Mouse (Mus musculus): ENCODE data around the gene Fam171a2.
"Not testable (repeated sequence)": the region's sequence is repeated elsewhere in the genome, so short reads cannot be mapped to it uniquely, and the experiment has no call there.

Gene Fam171a2

DNA sequence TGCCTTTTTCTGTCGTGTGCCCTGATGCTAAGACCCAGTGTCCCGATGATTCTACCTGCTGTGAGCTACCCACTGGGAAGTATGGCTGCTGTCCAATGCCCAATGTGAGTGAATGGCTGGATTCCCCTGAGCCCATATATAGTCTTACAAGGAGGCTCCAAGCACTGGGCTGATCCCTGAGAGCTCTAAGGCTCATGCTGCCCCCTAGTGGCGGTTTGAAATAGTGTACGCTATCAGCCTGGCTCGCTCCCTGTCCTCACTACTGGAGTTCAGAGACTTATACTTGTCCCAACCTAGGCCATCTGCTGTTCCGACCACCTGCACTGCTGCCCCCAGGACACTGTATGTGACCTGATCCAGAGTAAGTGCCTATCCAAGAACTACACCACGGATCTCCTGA lies 13.1 kb downstream of the Fam171a2 start:
- peak; percentile 98 for DNase-seq

GRCm38 (mm10) chr11:102433866-102434265 lies 13.6 kb downstream of the Fam171a2 start:
- DNase-seq, result peak; percentile 91

DNA sequence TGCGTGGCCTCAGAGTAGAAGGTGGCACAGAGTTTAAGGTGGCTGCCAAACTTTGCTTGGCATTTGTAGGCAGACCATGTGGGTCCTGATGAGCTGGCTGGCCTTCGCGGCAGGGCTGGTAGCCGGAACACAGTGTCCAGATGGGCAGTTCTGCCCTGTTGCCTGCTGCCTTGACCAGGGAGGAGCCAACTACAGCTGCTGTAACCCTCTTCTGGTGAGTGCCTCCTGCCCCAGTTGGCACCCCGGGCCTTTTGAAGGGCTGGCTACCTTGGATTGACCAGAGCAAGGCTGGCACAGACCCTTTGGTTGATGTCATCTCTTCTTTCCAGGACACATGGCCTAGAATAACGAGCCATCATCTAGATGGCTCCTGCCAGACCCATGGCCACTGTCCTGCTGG lies 14.6 kb downstream of the Fam171a2 start:
- peak; percentile 99 for DNase-seq

DNA sequence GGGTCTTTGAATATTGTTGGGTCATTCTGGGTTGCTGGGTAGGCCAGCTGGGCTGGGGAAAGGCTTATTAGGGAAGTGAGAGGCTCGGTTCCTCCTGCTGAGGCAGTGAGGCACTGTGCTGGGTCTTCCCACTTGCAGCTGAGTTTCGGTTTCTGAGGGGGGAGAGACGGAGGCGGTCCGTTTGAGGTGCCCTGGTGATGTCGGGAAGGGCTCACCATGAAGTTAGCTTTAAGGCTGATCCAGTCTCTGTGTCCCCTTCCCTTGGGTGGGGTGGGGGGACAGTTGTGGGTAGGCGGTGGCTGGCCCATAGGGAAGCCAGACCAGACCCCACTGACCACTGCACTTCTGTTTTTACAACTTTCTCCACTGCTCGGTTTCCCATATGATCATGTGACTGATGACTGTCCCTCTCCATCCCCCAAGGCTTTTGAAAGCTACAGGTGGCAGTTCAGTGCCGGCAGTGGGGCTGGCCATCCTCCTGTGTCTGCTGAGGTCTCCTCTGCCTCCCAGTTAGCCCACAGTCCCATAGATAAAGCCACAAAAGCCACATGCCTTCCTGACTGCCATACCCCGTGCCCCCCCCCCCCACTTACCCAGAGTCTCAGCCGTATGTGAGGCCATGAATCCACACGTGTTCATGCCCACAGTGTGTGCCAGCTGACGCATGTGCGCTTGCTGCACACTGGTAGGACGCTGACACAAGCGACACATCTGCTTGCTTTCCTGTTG lies 15.2 kb downstream of the Fam171a2 start:
- peak; percentile 98 for DNase-seq

- DNase-seq, result peak; percentile 92
These were observed 15.8 kb downstream of the Fam171a2 start for GRCm38 (mm10) chr11:102431728-102432114.

DNA sequence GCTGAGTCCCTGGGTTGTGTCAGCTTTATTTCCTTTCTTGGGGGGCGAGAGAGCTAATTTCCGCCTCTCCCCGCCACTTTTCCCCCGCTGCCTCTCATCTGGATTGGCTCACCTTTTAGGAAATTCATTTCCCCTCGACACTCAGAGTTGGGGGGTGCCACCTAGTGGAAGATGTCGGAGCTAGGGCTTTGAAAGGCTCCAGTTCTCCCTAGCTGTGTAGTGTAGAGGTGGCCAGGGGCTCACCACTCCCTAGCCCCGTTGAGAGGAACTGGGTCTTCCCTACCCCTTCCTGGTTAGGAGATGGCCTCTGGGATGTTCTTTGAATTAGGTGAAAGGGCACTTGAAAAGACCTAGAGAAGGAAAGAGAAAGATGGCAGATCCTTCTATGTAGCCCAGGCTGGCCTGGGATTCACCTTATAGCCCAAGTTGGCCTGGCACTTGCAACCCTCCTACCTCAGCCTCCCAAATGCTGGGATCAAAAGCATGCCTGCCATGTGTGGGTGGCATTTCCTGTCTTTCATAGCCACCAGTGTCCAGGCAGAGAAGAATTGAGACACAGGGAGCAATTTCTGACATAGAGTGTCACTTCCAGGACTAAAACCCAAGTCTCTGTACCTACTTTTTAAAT lies 16.4 kb downstream of the Fam171a2 start:
- peak; percentile 98 for DNase-seq

DNA sequence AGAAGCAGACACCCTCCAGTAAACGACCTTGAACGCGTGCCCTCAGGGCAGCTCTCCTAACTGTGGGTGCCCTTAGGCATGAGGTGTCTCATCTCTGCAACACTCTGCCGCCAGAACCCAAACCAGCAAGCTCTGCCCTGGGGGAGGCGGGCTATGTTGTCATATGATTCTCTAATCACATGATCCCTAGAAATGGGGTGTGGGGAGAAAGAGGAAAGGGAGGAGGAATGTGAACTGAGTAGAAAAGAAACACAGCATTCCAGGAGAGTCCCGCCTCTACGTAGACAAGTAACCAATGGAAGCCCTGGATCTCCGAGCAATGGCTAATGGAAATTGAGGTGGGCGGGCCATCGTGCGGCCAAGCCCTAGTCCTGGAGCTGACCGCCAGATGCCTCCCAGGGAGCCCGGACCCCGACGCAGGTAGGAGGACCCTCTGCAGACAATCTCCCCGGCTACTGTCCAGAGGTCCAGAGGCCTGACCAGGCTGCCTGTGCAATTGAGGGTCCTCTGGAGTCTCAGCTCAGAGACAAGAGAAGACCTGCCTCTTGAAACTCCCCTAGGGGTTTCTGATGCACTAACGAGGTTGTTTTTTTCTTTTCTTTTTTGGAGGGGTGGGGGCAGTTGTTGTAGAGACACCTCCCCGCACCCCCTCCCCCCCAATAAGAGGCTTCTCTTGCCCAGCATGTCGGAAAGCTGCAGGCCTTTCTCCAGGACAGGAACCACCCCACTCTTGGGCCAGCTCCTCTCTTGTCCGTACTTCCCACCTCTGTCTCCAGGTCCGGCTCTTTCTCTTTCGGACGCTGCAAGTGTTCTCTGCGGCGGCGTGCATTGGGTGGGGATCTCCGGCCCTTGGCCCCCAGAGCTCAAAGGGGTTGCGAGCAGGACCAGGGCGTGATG lies 17.1 kb downstream of the Fam171a2 start, which contains the start of gene Grn:
Gene Grn, plus strand, starts transcription at position 195 of the 897 bp plus-strand sequence.
- DNase-seq, result peak; percentile 100

GRCm38 (mm10) chr11:102429551-102429950 lies 17.9 kb downstream of the Fam171a2 start:
- DNase-seq, result peak; percentile 90

DNA sequence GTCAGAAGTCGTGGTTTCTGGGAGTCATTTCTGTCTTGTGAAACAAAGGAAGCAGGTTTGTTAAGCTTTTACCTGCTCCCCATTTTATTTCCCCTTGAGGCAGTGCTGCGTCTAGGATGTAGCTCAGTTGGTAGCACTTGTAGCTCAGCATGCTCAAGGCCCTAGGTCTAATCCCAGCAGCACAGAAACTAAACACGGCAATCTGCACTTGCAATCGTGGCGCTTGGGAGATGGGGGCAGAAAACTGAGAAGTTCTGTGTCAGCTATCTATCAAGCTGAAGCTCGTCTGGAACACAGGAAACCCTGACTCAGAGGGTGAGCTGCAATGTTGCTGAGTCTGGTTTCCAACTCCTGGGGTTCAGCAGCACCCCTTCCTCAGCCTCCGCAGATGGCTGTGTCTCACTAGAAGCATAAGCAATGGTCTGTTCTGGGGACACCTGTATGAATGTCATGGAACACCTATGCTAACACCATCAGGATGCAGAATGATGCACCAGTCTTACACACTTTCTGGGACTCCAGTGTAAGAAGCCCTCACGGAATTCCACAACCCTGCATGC lies 18.4 kb downstream of the Fam171a2 start:
- peak; percentile 94 for DNase-seq

GRCm38 (mm10) chr11:102425555-102426316 lies 21.7 kb downstream of the Fam171a2 start:
- DNase-seq, result peak; percentile 94

DNA sequence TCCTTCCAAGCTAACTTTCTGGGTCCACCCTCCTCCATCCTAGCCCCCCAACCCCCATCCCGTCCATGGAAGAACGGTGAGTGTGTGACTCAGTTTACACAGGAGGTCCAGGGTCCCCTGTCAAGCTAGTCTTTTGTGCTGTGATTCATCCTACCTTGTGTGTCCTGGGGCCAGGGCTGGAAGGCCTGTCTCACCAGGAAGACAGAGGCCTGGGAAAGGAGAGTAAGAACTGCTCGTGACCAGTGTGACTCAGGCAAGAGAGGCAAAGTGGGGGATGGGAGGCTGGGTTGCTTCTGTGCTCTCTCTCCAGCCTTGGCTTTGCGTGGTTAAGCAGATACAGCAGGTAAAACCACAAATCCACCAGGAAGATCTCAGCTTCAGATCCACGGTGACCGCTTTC lies 22.8 kb downstream of the Fam171a2 start:
- DNase-seq, result peak; percentile 89

DNA sequence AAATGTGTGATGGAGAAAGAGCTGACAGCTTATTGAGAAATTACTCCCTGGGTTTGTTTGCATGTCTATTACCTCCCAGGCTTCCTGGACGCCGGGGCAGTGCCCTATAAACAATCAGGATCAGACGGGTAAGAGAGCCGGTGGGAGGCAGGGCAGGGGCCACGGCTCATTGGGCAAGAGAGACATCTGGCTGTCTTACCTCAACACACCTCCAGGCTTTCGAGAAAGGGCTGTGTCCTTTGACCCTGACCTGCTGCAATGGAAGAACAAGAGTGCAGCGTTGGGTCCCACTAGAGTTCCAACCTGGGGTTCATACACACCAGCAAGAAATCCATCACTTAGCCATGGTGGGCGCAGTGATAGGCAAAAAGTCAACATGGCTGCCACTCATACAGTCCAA lies 25.9 kb downstream of the Fam171a2 start:
- peak; percentile 83 for DNase-seq

DNA sequence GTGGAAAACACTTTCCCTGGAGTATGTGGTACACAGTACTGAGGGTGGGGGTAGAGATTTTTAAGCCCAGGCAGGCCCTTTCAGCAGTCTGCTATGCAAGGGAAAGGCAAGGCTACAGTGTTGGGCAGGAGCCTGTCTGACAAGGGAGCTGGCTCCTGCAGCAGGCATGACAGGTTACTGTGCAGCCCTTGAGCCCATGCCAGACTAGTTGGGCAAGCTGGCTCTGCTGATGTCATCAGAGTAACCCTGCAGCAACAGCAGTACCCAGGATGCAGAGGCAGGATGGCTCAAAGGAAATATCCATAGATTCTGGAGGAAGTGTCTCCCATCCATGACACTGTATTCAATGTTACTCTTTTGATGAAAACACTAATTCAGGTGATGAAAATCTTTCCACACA lies 28.6 kb downstream of the Fam171a2 start:
- DNase-seq, result peak; percentile 88

- peak; percentile 72 for DNase-seq
These were observed 30.3 kb downstream of the Fam171a2 start for GRCm38 (mm10) chr11:102417160-102417559.

DNA sequence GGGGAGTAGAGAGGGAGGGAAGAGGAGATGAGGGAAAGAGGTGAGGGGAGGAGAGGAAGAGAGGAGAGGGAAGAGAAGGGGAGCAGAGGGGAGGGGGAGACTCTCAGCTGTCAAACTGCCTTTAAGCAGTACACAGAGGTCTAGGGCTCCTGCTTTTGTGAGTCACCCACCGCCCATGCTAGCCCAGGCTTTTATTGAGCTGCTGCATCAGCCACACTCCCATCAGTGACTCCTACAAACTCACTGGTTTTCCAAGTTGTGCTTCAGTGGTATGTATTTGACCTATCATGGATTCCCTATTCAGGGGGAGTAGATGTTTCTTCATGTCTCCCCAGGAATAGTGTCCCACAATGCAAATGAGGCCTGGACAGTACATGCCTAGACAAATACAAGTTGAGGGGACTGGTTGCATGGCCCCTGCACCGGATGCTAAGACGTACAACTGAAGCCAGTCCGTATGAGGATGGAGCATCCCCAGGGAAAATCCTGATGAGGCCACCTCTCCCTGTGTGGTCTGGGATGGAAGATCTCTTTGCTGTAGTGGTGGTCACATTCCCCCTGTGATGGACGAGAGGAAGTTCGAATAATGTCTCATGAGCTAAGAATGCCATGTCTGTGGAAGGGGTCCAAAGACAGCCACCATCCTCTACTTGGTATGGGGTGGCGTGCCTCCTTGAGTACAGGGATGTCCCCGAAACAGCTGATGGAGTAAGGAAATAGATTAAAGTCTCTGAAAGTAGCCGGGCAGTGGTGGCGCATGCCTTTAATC lies 32.3 kb downstream of the Fam171a2 start:
- DNase-seq, result peak; percentile 84

DNA sequence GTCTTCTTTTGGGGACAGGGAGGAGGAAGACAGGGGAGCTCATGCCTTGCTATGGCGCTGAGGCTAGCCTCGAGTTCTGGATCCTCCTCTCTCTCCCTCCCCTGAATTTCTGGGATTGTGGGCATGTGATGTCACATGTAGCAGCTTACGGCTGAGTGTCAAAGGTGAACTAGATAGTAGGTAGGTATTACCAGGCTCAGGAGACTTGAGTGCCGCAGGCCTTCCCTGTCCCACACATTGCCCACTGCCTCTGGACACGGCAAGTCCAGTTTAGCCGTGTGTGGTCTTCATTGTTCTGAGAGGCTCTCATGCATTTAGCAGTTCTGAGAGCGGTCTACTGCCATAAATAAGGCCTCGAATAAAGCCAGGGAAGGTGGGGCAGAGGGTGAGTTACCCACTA lies 34.4 kb downstream of the Fam171a2 start:
- DNase-seq, result peak; percentile 85

GRCm38 (mm10) chr11:102411704-102412103 lies 35.8 kb downstream of the Fam171a2 start:
- peak; percentile 97 for DNase-seq

DNA sequence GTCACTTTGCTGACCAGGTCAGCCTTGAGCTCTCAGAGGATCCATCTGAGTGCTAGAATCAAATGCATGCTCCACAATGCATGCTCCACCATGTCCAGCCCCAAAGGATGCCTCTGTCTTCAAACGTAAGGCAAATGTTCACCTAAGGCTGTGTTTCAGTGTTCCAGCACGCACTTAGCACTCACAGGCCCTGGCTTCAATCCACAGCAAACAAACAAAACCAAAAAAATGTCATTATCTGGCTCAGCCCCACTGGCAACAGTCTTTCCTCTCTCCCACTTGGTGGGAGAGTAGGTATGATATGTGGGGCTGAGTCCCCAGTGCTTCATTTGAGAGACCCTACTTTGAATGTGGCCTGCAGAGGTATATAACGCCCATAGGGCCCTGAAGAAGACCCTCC lies 36.4 kb downstream of the Fam171a2 start:
- no peak for DNase-seq

- DNase-seq, result not testable (repeated sequence)
These were observed 37.1 kb downstream of the Fam171a2 start for GRCm38 (mm10) chr11:102410345-102410744.

GRCm38 (mm10) chr11:102409795-102410330 lies 37.6 kb downstream of the Fam171a2 start:
- DNase-seq, result peak; percentile 87

Measured in heart, adult 11 months (tissue).